Mouse (Mus musculus) bone marrow, adult 2 months (tissue): ENCODE data around the gene Cd47.

ENCODE experiments used
- CTCF ChIP-seq: fragments of 200-500 bp; IDR thresholded peaks from 2 replicates; pipeline ENCODE4 v1.5.1; 2011; ENCODE audit warnings: low read length, control low read depth; ENCODE audit not compliant: control insufficient read depth, insufficient read depth
- POLR2A ChIP-seq: fragments of 200-500 bp; IDR thresholded peaks from 2 replicates; pipeline ENCODE4 v1.6.1; 2011; ENCODE audit warnings: low read depth, mild to moderate bottlenecking, control low read depth, low read length, borderline replicate concordance; ENCODE audit not compliant: control insufficient read depth

DNA sequence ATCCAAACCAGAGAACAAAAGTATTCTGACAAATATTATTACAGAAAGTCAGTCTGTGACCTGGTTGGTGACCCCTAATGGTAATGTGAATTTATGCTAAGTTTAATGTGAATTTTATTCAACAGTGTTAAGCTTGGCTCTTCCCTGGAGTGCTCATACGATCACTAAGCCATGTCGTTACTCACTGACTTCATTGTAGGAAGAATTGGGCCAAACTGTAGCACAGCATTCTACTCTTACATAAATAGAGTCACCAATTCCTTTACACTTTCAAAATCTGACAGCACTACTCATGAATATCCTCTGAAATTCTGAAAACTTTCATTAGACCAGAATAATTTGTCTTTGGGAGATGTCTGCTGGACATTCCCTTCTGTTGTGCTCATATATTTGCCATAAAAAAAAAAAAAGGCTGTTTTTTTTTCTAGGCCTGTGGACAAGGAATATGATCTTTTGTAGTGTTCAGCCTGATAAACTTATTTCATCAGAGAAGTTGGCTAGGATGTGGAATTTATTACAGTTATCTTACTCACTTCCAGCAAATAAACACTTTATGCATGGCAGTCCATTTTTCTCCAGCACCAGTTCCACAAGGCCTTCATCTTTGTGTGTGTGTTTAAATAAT is 88.8 kb downstream of the Cd47 start:
- no peak for TF ChIP-seq POLR2A
- TF ChIP-seq CTCF: no peak
